Mouse (Mus musculus): ENCODE data around the gene Ethe1.

Ethe1 gene

GRCm38 (mm10) chr7:24587330-24588105 is at the start of gene Ethe1, which contains the start of gene Zfp575:
TSS of gene Ethe1 (plus strand) at chr7:24587543.
TSS of gene Zfp575 (minus strand) at chr7:24587641.
- DNase-seq (ENCODE audit: low spot score in 2 of 2), result peak; percentile 22 to 31

- no peak for DNase-seq (ENCODE audit: low spot score in 2 of 2)
Measured at GRCm38 (mm10) chr7:24537591-24537990, 49.8 kb upstream of the Ethe1 start.

GRCm38 (mm10) chr7:24538154-24538553 is 49.2 kb upstream of the Ethe1 start:
- no peak for DNase-seq (ENCODE audit: low spot score in 2 of 2)

GRCm38 (mm10) chr7:24538701-24539100 is 48.6 kb upstream of the Ethe1 start:
- DNase-seq (ENCODE audit: low spot score in 2 of 2), result no peak

GRCm38 (mm10) chr7:24539686-24540085 is 47.7 kb upstream of the Ethe1 start:
- no peak for DNase-seq (ENCODE audit: low spot score in 2 of 2)

GRCm38 (mm10) chr7:24544506-24544905 is 42.8 kb upstream of the Ethe1 start:
- DNase-seq (ENCODE audit: low spot score in 2 of 2), result no peak

GRCm38 (mm10) chr7:24546068-24546614 is 41.2 kb upstream of the Ethe1 start, which contains the start of the genes Pinlyp and Xrcc1:
TSS of gene Pinlyp (minus strand) at chr7:24546118.
TSS of gene Xrcc1 (plus strand) at chr7:24546289.
- peak in 1 of 2 experiments; percentile 17 for DNase-seq (ENCODE audit: low spot score in 2 of 2)

- peak; percentile 99 for DNase-seq (ENCODE audit: low spot score in 2 of 2)
Measured at GRCm38 (mm10) chr7:24546634-24547389, 40.5 kb upstream of the Ethe1 start.

- DNase-seq (ENCODE audit: low spot score in 2 of 2), result no peak
Measured at GRCm38 (mm10) chr7:24547534-24548036, 39.8 kb upstream of the Ethe1 start.

- DNase-seq (ENCODE audit: low spot score in 2 of 2), result no peak
Measured at GRCm38 (mm10) chr7:24551985-24552759, 35.2 kb upstream of the Ethe1 start.

GRCm38 (mm10) chr7:24555786-24556185 is 31.6 kb upstream of the Ethe1 start:
- no peak for DNase-seq (ENCODE audit: low spot score in 2 of 2)

GRCm38 (mm10) chr7:24561450-24561849 is 25.9 kb upstream of the Ethe1 start:
- DNase-seq (ENCODE audit: low spot score in 2 of 2), result no peak

- DNase-seq (ENCODE audit: low spot score in 2 of 2), result no peak
Measured at GRCm38 (mm10) chr7:24563191-24563836, 24.0 kb upstream of the Ethe1 start.

GRCm38 (mm10) chr7:24563837-24564206 is 23.5 kb upstream of the Ethe1 start:
- no peak for DNase-seq (ENCODE audit: low spot score in 2 of 2)

GRCm38 (mm10) chr7:24564607-24565265 is 22.6 kb upstream of the Ethe1 start:
- DNase-seq (ENCODE audit: low spot score in 2 of 2), result peak; percentile 57 to 65

GRCm38 (mm10) chr7:24565627-24566026 is 21.7 kb upstream of the Ethe1 start:
- DNase-seq (ENCODE audit: low spot score in 2 of 2), result no peak

- no peak for DNase-seq (ENCODE audit: low spot score in 2 of 2)
Measured at GRCm38 (mm10) chr7:24566206-24566605, 21.1 kb upstream of the Ethe1 start.

- no peak for DNase-seq (ENCODE audit: low spot score in 2 of 2)
Measured at GRCm38 (mm10) chr7:24568512-24568911, 18.8 kb upstream of the Ethe1 start.

- no peak for DNase-seq (ENCODE audit: low spot score in 2 of 2)
Measured at GRCm38 (mm10) chr7:24571071-24571470, 16.3 kb upstream of the Ethe1 start.

GRCm38 (mm10) chr7:24572455-24572854 is 14.9 kb upstream of the Ethe1 start:
- DNase-seq (ENCODE audit: low spot score in 2 of 2), result no peak
